Mouse (Mus musculus): ENCODE measurements around the gene Mxd3. TPM values are rescaled to one million over a fixed set of nuclear protein-coding genes. Genes with fewer than 3 reads are reported as not detected.

The Mxd3 gene
- polyA plus RNA-seq (2012; rRNA removed): 1.3 and 1.5 TPM in 2 replicates

- DNase-seq (ENCODE audit: extremely low spot score in 1 of 2, low spot score in 1 of 2): peak in 1 of 2 experiments; percentile 74
Observed at GRCm38 (mm10) chr13:55329683-55330566, at the start of gene Mxd3. Mxd3 (minus strand) TSS chr13:55329823.

- no peak for DNase-seq (ENCODE audit: extremely low spot score in 1 of 2, low spot score in 1 of 2)
Observed at GRCm38 (mm10) chr13:55378907-55379580, 49.4 kb upstream of the Mxd3 start.

- DNase-seq (ENCODE audit: extremely low spot score in 1 of 2, low spot score in 1 of 2): no peak
Observed at GRCm38 (mm10) chr13:55375877-55376276, 46.3 kb upstream of the Mxd3 start.

GRCm38 (mm10) chr13:55374206-55374924 is 44.7 kb upstream of the Mxd3 start:
- DNase-seq (ENCODE audit: extremely low spot score in 1 of 2, low spot score in 1 of 2): no peak

- DNase-seq (ENCODE audit: extremely low spot score in 1 of 2, low spot score in 1 of 2): no peak
Observed at GRCm38 (mm10) chr13:55371740-55372139, 42.1 kb upstream of the Mxd3 start.

- peak in 1 of 2 experiments; percentile 45 for DNase-seq (ENCODE audit: extremely low spot score in 1 of 2, low spot score in 1 of 2)
Observed at GRCm38 (mm10) chr13:55371007-55371681, 41.5 kb upstream of the Mxd3 start.

- no peak for DNase-seq (ENCODE audit: extremely low spot score in 1 of 2, low spot score in 1 of 2)
Observed at GRCm38 (mm10) chr13:55370234-55370633, 40.6 kb upstream of the Mxd3 start.

GRCm38 (mm10) chr13:55369531-55370114 is 40.0 kb upstream of the Mxd3 start, which contains the start of gene Rgs14:
Rgs14 (plus strand) TSS chr13:55369732.
- peak; percentile 39 to 69 for DNase-seq (ENCODE audit: extremely low spot score in 1 of 2, low spot score in 1 of 2)

- no peak for DNase-seq (ENCODE audit: extremely low spot score in 1 of 2, low spot score in 1 of 2)
Observed at GRCm38 (mm10) chr13:55368401-55368800, 38.8 kb upstream of the Mxd3 start.

- DNase-seq (ENCODE audit: extremely low spot score in 1 of 2, low spot score in 1 of 2): peak; percentile 98 to 99
Observed at GRCm38 (mm10) chr13:55362453-55363060, 32.9 kb upstream of the Mxd3 start, which contains the start of gene Lman2. Lman2 (minus strand) TSS chr13:55362783.

GRCm38 (mm10) chr13:55361974-55362452 is 32.4 kb upstream of the Mxd3 start:
- no peak for DNase-seq (ENCODE audit: extremely low spot score in 1 of 2, low spot score in 1 of 2)

- no peak for DNase-seq (ENCODE audit: extremely low spot score in 1 of 2, low spot score in 1 of 2)
Observed at GRCm38 (mm10) chr13:55361145-55361544, 31.5 kb upstream of the Mxd3 start.

GRCm38 (mm10) chr13:55346745-55347144 is 17.1 kb upstream of the Mxd3 start:
- no peak for DNase-seq (ENCODE audit: extremely low spot score in 1 of 2, low spot score in 1 of 2)

GRCm38 (mm10) chr13:55344286-55344685 is 14.7 kb upstream of the Mxd3 start:
- DNase-seq (ENCODE audit: extremely low spot score in 1 of 2, low spot score in 1 of 2): peak in 1 of 2 experiments; percentile 70

GRCm38 (mm10) chr13:55342469-55342868 is 12.8 kb upstream of the Mxd3 start:
- DNase-seq (ENCODE audit: extremely low spot score in 1 of 2, low spot score in 1 of 2): no peak

GRCm38 (mm10) chr13:55339259-55339658 is 9.6 kb upstream of the Mxd3 start:
- no peak for DNase-seq (ENCODE audit: extremely low spot score in 1 of 2, low spot score in 1 of 2)

- DNase-seq (ENCODE audit: extremely low spot score in 1 of 2, low spot score in 1 of 2): no peak
Observed at GRCm38 (mm10) chr13:55338131-55339054, 8.8 kb upstream of the Mxd3 start.

GRCm38 (mm10) chr13:55337341-55337975 is 7.8 kb upstream of the Mxd3 start:
- DNase-seq (ENCODE audit: extremely low spot score in 1 of 2, low spot score in 1 of 2): no peak
